Mouse (Mus musculus) intestine, embryonic 14.5 days (tissue): ENCODE measurements around the gene Phlpp1. TPM values are rescaled to one million over a fixed set of nuclear protein-coding genes. Genes with fewer than 3 reads are reported as not detected.
"Not testable (repeated sequence)": the region's sequence is repeated elsewhere in the genome, so short reads cannot be mapped to it uniquely, and the experiment has no call there.

Source experiments
- ATAC-seq: fragments of 200-750 bp; cut with Nextera tagmentation; replicated peaks from 2 replicates; pipeline ENCODE4 v1.8.0; 2017; ENCODE audit warnings: low read depth, moderate number of reproducible peaks, moderate TSS enrichment, moderate library complexity; ENCODE audit not compliant: low FRiP score, low TSS enrichment
- DNase-seq: peaks from one replicate; pipeline ENCODE4 v3.0.0-alpha.2; 2018; ENCODE audit warnings: low spot score
- H3K27ac ChIP-seq: fragments of 300-500 bp; sonication (generic); 2 replicates; pipeline ENCODE4 v1.5.1; 2014; ENCODE audit warnings: low read depth, mild to moderate bottlenecking, control low read depth
- H3K27me3 ChIP-seq: fragments of 300-500 bp; sonication (generic); replicated peaks from 2 replicates; pipeline ENCODE4 v1.6.1; 2014; ENCODE audit warnings: low read length, control low read depth; ENCODE audit not compliant: control insufficient read depth, insufficient read depth
- H3K36me3 ChIP-seq: fragments of 300-500 bp; sonication (generic); 2 replicates; pipeline ENCODE4 v1.6.1; 2014; ENCODE audit warnings: low read length, control low read depth; ENCODE audit not compliant: control insufficient read depth, insufficient read depth
- H3K4me1 ChIP-seq: fragments of 300-500 bp; sonication (generic); replicated peaks from 2 replicates; pipeline ENCODE4 v1.6.1; 2014; ENCODE audit warnings: low read length, control low read depth, mixed read lengths; ENCODE audit not compliant: control insufficient read depth, insufficient read depth
- H3K4me2 ChIP-seq: fragments of 300-500 bp; sonication (generic); 2 replicates; pipeline ENCODE4 v1.6.1; 2014; ENCODE audit warnings: low read length
- H3K4me3 ChIP-seq: fragments of 300-500 bp; sonication (generic); 2 replicates; pipeline ENCODE4 v1.5.1; 2014; ENCODE audit warnings: low read depth, low read length, control low read depth, mixed read lengths
- H3K9ac ChIP-seq: fragments of 300-500 bp; sonication (generic); 2 replicates; pipeline ENCODE4 v1.6.1; 2014; ENCODE audit warnings: mild to moderate bottlenecking, low read length
- H3K9me3 ChIP-seq: fragments of 300-500 bp; sonication (generic); 2 replicates; pipeline ENCODE4 v1.6.1; 2016; ENCODE audit warnings: low read length, control low read depth; ENCODE audit not compliant: control insufficient read depth
- WGBS: fragments of 180-500 bp; shearing (Covaris S2); extraction: QIAGEN DNeasy Blood & Tissue Kit; methylation state at CpG from one replicate; pipeline ENCODE4 v1.1.7; 2014; 5-methylcytosine and 5-hydroxymethylcytosine counted together
- polyA plus RNA-seq: library from polyadenylated mRNA; unstranded; fragments of >200 nt; fragmentation: Nextera tagmentation; extraction: Ambion mirVana; gene quantifications from 2 replicates; pipeline ENCODE4 v1.2.1, GENCODE M21; 2014

Phlpp1 gene
- polyA plus RNA-seq, 1 experiment from 2014 or later: 6.5 TPM

DNA sequence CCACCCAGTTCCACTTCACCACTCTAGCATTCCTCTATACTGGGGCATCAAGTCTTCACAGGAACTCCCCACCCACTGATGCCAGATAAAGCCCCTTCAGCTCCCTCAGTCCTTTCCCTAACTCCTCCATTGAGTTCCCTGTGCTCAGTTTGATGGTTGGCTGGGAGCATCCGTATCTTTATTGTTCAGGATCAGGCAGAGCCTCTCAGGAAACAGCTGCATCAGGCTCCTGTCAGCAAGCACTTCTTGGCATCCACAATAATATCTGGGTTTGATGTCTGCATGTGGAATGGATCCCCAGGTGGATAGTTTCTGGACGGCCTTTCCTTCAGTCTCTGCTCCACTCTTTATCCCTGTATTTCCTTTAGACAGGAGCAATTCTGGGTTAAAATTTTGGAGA is 138.7 kb downstream of the Phlpp1 start:
- Histone ChIP-seq H3K36me3 (no peaks in the 10 kb centered on the region), H3K4me3 (no peak overlapping the region), H3K27ac (no peak overlapping the region), H3K27me3 (no peaks in the 10 kb centered on the region), H3K4me1 (no peaks in the 10 kb centered on the region), H3K9me3 (no peaks in the 10 kb centered on the region), H3K4me2 (no peak overlapping the region), H3K9ac (no peak overlapping the region)
- WGBS: 76% methylated on average over 2 of the region's 2 CpGs
- ATAC-seq (no peak), DNase-seq (no peak)

DNA sequence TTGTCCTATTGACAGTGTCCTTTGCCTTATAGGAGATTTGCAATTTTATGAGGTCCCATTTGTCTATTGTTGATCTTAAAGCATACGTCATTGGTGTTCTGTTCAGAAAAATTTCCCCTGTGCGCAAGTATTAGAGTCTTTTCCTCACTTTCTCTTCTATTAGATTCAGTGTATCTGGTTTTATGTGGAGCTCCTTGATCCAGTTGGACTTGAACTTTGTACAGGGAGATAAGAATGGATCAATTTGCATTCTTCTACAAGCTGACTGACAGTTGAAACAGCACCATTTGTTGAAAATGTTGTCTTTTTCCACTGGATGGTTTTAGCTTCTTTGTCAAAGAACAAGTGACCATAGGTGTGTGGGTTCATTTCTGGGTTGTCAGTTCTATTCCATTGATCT is 140.3 kb downstream of the Phlpp1 start:
- not testable (repeated sequence) for H3K4me1 ChIP-seq, H3K36me3 ChIP-seq, DNase-seq, H3K27ac ChIP-seq, H3K4me2 ChIP-seq, H3K4me3 ChIP-seq, H3K27me3 ChIP-seq, H3K9ac ChIP-seq, ATAC-seq, H3K9me3 ChIP-seq
- WGBS: 91% methylated on average over 2 of the region's 2 CpGs

DNA sequence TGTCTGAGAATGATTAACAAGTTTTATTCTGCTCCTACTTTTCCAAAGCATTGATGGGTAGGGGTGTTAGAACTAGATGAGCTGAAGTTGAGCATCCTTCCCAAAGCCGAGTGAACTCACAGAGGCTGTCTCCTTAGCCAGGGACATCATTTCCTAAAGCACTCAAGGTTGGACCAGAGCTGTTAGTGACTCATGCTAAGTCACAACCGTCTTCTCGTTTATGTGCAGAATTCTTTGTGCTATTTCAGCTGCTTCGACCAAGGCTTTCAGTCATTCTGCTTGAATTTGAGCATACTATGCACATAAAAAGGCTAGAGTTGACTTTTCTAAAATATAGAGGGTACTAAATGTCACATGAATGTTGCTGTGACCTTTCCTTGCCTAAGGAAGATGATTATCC is 142.9 kb downstream of the Phlpp1 start:
- no peaks in the 10 kb centered on the region for H3K4me1 ChIP-seq
- ATAC-seq (no peak), DNase-seq (no peak)
- no peak overlapping the region for H3K4me3 ChIP-seq
- H3K4me2 ChIP-seq: no peak overlapping the region
- H3K27ac ChIP-seq: no peak overlapping the region
- H3K9ac ChIP-seq: no peak overlapping the region
- H3K36me3 ChIP-seq: 0 out of 2 replicates have a peak, but pooled peaks cover 6% of the 10 kb centered on the region
- no peaks in the 10 kb centered on the region for H3K9me3 ChIP-seq
- H3K27me3 ChIP-seq: no peaks in the 10 kb centered on the region
- 85% methylated on average over 4 of the region's 4 CpGs for WGBS

DNA sequence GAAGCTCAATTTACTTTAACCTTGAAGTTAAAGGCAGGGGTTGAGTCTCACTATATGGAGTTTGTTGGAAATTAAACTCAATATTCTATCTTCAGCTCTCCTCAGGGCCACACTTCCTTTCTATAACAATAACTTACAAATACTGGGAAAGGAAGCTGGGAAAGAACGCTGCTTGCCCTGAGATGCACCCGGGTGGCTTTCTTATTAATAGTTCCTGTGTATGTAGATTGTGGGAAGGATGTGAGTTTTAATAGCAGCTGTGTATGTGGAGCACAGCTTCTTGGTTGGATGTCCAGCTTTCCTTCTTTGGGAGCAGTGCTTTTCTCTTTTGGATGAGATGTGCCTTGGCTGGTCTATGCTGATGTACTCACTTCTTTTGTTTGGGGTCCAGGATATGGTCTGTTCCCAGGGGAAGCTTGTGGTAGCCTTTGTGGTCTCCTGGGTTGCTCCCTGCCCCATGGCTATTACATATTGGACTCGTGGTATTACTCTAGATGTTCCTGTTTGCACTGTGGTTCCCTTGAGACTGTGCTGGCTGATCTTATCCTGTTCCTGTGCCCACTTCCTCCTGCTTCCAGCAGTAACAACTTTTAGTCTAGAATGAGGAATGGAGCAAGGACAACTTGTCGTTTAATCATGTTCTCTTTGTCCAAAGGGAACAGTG is 145.2 kb downstream of the Phlpp1 start:
- 77% methylated on average over 4 of the region's 4 CpGs for whole genome bisulfite sequencing
- no peak overlapping the region for H3K27ac ChIP-seq
- H3K4me1 ChIP-seq: no peaks in the 10 kb centered on the region
- H3K27me3 ChIP-seq: no peaks in the 10 kb centered on the region
- H3K9me3 ChIP-seq: no peaks in the 10 kb centered on the region
- 0 out of 2 replicates have a peak, but pooled peaks cover 6% of the 10 kb centered on the region for H3K36me3 ChIP-seq
- H3K4me2 ChIP-seq: no peak overlapping the region
- no peak overlapping the region for H3K4me3 ChIP-seq
- H3K9ac ChIP-seq: no peak overlapping the region
- no peak for ATAC-seq
- no peak for DNase-seq

DNA sequence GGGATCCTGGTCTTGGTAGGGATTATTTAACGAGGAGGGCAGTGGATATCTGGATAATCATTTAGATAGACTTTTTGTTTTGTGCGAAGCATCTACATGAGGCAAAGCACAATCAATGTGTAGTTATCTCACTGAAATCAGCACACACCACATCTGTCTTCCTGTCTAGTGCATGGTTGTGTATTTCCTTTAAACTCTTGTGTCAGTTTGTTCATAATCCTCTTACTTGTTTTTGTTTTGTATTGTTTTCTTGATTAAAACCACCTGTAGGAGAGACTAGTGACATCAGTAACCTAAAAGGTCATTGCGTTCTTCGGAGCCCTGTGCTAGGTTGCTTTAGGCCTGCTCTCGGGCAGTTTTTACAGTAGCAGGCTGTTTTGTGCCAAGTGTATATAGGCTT is 146.8 kb downstream of the Phlpp1 start:
- Histone ChIP-seq H3K4me1 (no peaks in the 10 kb centered on the region), H3K27me3 (no peaks in the 10 kb centered on the region), H3K9ac (no peak overlapping the region), H3K4me3 (no peak overlapping the region), H3K4me2 (no peak overlapping the region), H3K27ac (no peak overlapping the region), H3K36me3 (0 out of 2 replicates have a peak, but pooled peaks cover 6% of the 10 kb centered on the region), H3K9me3 (no peaks in the 10 kb centered on the region)
- 85% methylated on average over 5 of the region's 5 CpGs for WGBS
- ATAC-seq: no peak
- DNase-seq: no peak

DNA sequence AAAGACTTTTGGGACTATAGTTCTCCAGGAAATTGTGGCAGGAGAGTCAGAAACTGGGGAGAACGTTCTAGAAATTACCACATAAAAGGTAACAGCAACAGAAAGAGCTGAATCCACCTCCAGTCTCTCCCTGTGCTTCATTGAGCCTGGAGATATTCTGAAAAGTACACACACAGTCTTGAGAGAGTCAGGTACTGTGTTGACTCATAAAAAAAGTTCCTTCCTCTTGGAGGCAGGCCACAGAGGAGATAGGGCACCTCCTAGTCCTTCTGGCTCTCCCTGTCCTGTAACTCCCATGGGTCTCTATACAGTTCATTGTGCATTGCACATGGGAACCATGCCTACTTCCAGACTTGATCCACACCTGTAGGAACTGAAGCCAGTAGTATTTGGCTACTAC is 149.0 kb downstream of the Phlpp1 start:
- WGBS: 83% methylated on average over 1 of the region's 1 CpGs
- Histone ChIP-seq H3K36me3 (0 out of 2 replicates have a peak, but pooled peaks cover 6% of the 10 kb centered on the region), H3K9ac (no peak overlapping the region), H3K4me3 (no peak overlapping the region), H3K9me3 (no peaks in the 10 kb centered on the region), H3K4me2 (no peak overlapping the region), H3K27ac (no peak overlapping the region), H3K4me1 (no peaks in the 10 kb centered on the region), H3K27me3 (no peaks in the 10 kb centered on the region)
- DNase-seq: no peak
- ATAC-seq: no peak

DNA sequence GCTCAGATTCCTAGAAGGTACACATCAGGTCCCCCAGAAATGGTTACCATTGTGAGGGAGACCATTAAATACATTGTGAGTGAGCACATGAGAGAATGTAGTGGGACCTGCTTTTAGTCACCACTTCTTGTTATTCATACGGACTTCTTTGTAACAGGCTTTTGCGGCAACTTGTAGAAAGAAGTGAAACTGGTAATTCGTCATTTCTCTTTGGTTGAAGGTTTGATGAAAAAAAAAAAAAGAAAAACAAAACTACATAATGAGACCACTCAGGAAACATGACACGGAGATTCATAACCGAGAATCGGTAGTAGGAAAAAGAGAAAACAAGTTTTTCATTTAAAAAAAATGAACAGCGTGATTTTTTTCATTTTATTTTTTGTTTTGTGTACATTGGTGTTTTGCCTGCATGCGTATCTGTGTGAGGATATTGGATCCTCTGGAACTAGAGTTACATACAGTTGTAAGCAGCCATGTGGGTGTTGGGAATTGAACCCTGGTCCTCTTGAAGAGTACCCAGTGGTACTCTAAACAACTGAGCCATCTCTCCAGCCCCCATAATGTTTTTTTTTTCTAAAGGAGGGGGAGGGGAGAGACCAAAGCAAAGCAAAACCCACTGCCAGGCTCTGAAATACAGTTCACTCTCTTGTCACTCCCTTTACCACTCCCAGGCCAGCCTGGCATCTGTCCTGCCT is 150.0 kb downstream of the Phlpp1 start:
- no peak overlapping the region for H3K9ac ChIP-seq
- WGBS: 87% methylated on average over 8 of the region's 8 CpGs
- H3K27ac ChIP-seq: no peak overlapping the region
- ATAC-seq (no peak), DNase-seq (no peak)
- no peaks in the 10 kb centered on the region for H3K9me3 ChIP-seq
- 0 out of 2 replicates have a peak, but pooled peaks cover 6% of the 10 kb centered on the region for H3K36me3 ChIP-seq
- no peak overlapping the region for H3K4me3 ChIP-seq
- no peaks in the 10 kb centered on the region for H3K27me3 ChIP-seq
- no peaks in the 10 kb centered on the region for H3K4me1 ChIP-seq
- no peak overlapping the region for H3K4me2 ChIP-seq

DNA sequence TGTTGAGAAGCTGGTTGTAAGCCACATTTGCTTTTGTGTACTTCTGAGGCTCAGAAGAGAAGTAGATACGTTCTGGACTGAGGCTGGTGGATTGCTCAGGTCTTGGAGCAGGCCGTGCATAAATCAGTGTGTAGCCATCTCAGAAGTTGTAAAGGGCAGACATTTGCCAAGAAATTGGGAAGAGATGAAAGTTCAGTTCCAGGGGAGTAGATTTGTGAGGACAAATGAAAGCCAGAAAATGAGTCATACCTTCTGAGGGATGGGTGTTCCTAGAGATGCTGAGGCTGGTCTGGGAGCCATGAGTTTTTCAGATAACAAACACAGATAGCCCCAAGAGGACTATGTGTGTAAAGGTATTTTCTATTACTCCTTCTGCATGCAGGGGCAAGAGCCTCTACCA is 155.1 kb downstream of the Phlpp1 start:
- WGBS: 49% methylated on average over 2 of the region's 2 CpGs
- Histone ChIP-seq H3K9ac (no peak overlapping the region), H3K27me3 (no peaks in the 10 kb centered on the region), H3K4me1 (no peaks in the 10 kb centered on the region), H3K4me2 (no peak overlapping the region), H3K9me3 (no peaks in the 10 kb centered on the region), H3K27ac (no peak overlapping the region), H3K4me3 (no peak overlapping the region), H3K36me3 (no peaks in the 10 kb centered on the region)
- ATAC-seq: no peak
- DNase-seq: no peak

DNA sequence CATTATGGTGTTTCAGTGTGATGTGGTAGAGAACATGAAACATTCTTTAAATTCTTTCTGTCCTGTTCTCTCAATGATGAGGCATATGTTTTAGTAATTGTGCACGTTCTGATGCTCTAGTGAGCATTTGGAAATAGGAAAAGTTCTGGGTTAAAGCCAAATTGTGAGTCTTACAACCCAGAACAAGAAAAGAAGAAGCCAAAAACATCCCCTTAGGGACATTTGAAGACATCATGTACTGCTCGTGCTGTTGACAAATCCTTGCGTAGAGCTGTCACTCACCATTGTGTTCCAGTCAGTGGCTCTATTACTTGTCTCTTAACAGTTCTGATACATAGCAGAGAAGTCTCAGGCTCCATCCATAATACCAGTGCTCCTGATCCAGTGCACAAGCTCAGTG is 170.5 kb downstream of the Phlpp1 start:
- Histone ChIP-seq H3K9me3 (no peaks in the 10 kb centered on the region), H3K4me3 (no peak overlapping the region), H3K4me2 (no peak overlapping the region), H3K27ac (no peak overlapping the region), H3K27me3 (no peaks in the 10 kb centered on the region), H3K4me1 (0 out of 2 replicates have a peak, but pooled peaks cover 4% of the 10 kb centered on the region), H3K9ac (no peak overlapping the region), H3K36me3 (peaks cover 21% of the 10 kb centered on the region; the same call in 1 of the 2 replicates)
- 88% methylated on average over 3 of the region's 3 CpGs for WGBS
- DNase-seq: no peak
- no peak for ATAC-seq
